Mouse (Mus musculus): ENCODE results near the gene Dapk2.

Dapk2 gene

GRCm38 (mm10) chr9:66184572-66184971, 26.5 kb downstream of the Dapk2 start:
- DNase-seq (ENCODE audit: low spot score in 2 of 2): no peak

GRCm38 (mm10) chr9:66186426-66186825, 28.4 kb downstream of the Dapk2 start:
- no peak for DNase-seq (ENCODE audit: low spot score in 2 of 2)

GRCm38 (mm10) chr9:66189026-66189425, 31.0 kb downstream of the Dapk2 start:
- DNase-seq (ENCODE audit: low spot score in 2 of 2): no peak

GRCm38 (mm10) chr9:66194003-66194402, 36.0 kb downstream of the Dapk2 start:
- no peak for DNase-seq (ENCODE audit: low spot score in 2 of 2)

GRCm38 (mm10) chr9:66196561-66196960, 38.5 kb downstream of the Dapk2 start:
- no peak for DNase-seq (ENCODE audit: low spot score in 2 of 2)

- DNase-seq (ENCODE audit: low spot score in 2 of 2): no peak
Measured at GRCm38 (mm10) chr9:66198533-66198932, 40.5 kb downstream of the Dapk2 start.

- no peak for DNase-seq (ENCODE audit: low spot score in 2 of 2)
Measured at GRCm38 (mm10) chr9:66199657-66200410, 41.8 kb downstream of the Dapk2 start.

- DNase-seq (ENCODE audit: low spot score in 2 of 2): no peak
Measured at GRCm38 (mm10) chr9:66200411-66200789, 42.4 kb downstream of the Dapk2 start.

GRCm38 (mm10) chr9:66201665-66202064, 43.6 kb downstream of the Dapk2 start:
- DNase-seq (ENCODE audit: low spot score in 2 of 2): no peak

- DNase-seq (ENCODE audit: low spot score in 2 of 2): no peak
Measured at GRCm38 (mm10) chr9:66202463-66202862, 44.4 kb downstream of the Dapk2 start.

GRCm38 (mm10) chr9:66205702-66206101, 47.7 kb downstream of the Dapk2 start:
- no peak for DNase-seq (ENCODE audit: low spot score in 2 of 2)

- DNase-seq (ENCODE audit: low spot score in 2 of 2): no peak
Measured at GRCm38 (mm10) chr9:66206825-66207224, 48.8 kb downstream of the Dapk2 start.

GRCm38 (mm10) chr9:66211420-66211819, 53.4 kb downstream of the Dapk2 start:
- DNase-seq (ENCODE audit: low spot score in 2 of 2): no peak

- DNase-seq (ENCODE audit: low spot score in 2 of 2): no peak
Measured at GRCm38 (mm10) chr9:66212088-66212487, 54.1 kb downstream of the Dapk2 start.

GRCm38 (mm10) chr9:66212802-66213201, 54.8 kb downstream of the Dapk2 start:
- no peak for DNase-seq (ENCODE audit: low spot score in 2 of 2)

- no peak for DNase-seq (ENCODE audit: low spot score in 2 of 2)
Measured at GRCm38 (mm10) chr9:66213386-66214032, 55.5 kb downstream of the Dapk2 start.

GRCm38 (mm10) chr9:66215551-66215950, 57.5 kb downstream of the Dapk2 start:
- no peak for DNase-seq (ENCODE audit: low spot score in 2 of 2)

GRCm38 (mm10) chr9:66217970-66218369, 59.9 kb downstream of the Dapk2 start:
- DNase-seq (ENCODE audit: low spot score in 2 of 2): no peak

- DNase-seq (ENCODE audit: low spot score in 2 of 2): no peak
Measured at GRCm38 (mm10) chr9:66218917-66219725, 61.1 kb downstream of the Dapk2 start.

GRCm38 (mm10) chr9:66223872-66224271, 65.8 kb downstream of the Dapk2 start:
- DNase-seq (ENCODE audit: low spot score in 2 of 2): no peak

GRCm38 (mm10) chr9:66225737-66226485, 67.9 kb downstream of the Dapk2 start:
- no peak for DNase-seq (ENCODE audit: low spot score in 2 of 2)
